Mouse (Mus musculus): ENCODE measurements at regions not wholly inside any gene's neighbourhood (a gene's known extent, or its start where the extent isn't known, plus 50 kb on each side); places are given as distances from the start of the nearest gene placed in this dataset.

DNA sequence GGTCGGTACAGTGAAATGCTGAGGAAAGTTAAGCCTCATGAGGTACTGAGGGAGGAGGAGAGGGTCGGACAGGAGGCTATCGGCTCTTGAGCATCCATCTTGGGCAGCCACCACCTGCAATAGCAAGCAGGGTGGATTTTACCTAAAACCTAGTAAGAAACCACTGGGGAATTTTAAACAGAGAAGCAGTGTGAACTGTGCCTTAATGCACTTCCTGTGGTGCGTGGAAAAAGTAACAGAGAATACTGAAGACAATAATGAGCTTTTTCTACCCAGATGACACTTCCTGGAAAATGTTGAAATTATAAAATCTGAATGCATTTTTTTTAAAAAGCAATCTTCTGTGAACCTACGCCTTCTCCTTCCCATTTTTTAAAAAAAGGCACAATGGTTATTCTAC is 67.1 kb upstream of the Sash1 start:
- no peak for DNase-seq (ENCODE audit: low read depth in 1 of 2, low spot score in 2 of 2)

GRCm38 (mm10) chr10:8951937-8952336 is 66.1 kb upstream of the Sash1 start:
- no peak for DNase-seq (ENCODE audit: low read depth in 1 of 2, low spot score in 2 of 2)

DNA sequence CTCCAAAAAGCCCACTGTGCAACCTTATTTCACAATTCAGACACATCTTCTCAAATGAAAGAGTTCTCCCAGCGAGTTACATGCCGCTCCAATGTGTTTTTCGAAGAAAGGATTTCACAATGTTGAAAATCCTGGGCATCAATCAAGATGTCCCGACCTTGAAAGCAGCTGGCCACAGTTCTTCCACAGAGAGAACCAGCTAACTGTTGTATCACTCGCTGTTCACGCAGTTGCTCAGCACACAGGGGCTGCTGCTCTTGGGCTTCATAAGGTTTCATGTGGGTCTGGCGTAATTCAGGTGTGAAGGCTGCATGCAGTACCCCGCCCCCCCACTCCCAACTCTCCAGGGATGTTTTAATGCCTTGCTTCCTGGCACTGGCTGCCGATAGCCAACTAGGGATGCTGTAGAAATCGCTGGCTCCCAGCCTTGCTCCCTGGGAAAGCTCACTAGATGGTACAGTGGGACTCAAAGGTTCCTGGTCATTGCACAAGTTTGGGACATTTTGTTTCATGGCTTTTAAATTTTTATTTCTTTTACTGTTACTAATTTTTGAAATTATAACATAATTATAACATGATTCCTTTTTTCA is 65.5 kb upstream of the Sash1 start:
- DNase-seq (ENCODE audit: low read depth in 1 of 2, low spot score in 2 of 2): no peak

DNA sequence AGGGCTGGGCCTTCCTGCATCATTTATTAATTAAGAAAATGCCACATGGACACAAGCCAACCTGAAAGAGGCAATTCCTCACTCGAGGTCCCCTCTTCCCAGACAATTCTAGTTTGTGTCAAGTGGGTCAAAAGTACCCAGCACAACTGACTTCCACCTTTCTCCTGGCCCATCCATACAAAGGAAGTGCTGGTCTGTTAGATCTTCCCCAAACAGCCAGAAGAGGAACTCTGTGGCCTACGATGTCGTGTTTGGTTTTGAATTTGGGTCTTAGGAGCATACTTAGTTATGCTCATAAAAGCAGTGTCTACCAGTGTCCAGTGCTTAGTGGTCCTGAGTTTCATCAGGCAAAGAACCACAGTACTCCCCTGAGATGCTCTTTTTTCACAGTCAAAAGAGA is 62.4 kb upstream of the Sash1 start:
- no peak for DNase-seq (ENCODE audit: low read depth in 1 of 2, low spot score in 2 of 2)

DNA sequence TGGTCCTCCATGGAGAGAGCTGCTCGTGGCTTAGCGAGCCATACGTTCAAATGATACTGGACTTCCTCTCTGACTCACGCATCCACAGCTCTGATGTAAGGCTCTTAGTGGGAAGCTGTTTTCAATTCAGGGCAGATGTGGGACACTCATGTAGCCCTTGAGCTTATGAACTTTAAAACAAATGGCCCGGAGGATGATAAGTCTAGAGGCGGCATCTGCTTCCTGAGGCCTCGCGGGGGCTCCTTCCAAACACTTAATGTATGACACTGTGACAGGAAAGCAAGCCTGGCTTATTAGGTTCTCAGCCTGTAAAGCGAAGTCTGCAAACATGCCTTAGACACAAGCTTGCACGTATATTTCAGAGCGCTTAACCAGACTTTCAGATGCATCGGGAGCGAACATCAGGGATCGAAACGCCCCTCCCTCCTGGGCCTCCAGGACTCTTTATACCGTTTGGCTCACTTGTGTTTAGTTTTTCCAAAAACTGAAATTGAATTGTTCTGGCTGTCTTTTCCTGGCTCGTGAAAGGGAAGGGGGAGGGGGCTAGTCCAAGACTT is 59.4 kb upstream of the Sash1 start:
- no peak for DNase-seq (ENCODE audit: low read depth in 1 of 2, low spot score in 2 of 2)

DNA sequence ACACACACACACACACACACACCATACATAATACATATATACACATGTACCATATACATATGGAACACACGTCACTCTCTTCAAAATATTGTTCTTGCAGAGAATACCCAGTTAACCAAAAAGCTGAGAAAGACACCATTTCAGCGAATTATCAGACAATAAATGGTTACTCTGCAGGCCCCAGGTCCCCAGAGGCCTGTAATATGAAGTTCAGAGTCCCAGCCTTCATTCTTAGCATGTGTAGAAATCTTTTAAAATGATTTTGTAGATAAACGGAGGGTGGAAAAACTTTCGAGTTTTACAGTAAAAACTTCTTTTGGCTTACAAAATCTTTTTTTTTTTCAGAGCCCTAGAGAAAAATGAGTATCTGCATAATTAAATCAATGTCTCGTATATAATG is 58.7 kb upstream of the Sash1 start:
- DNase-seq (ENCODE audit: low read depth in 1 of 2, low spot score in 2 of 2): no peak

DNA sequence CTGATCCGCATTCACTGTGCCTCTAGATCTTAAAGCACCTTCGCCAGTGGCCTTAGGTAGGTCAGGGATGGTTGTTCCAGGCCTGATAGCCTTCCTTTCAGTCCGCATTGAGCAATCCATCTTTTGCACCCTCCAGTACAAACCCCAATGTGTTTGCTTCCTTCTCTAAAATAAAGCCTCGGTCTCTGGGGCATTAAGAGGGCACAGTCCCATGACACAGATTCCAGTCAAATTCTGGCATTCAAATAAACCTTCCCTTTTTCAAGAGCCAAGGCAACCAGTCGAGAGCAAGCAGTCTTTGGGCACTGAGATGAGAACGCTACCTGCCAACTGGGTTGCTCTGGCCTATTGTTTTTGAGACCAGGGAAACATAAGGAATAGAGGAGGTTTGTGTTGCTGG is 57.8 kb upstream of the Sash1 start:
- no peak for DNase-seq (ENCODE audit: low read depth in 1 of 2, low spot score in 2 of 2)

DNA sequence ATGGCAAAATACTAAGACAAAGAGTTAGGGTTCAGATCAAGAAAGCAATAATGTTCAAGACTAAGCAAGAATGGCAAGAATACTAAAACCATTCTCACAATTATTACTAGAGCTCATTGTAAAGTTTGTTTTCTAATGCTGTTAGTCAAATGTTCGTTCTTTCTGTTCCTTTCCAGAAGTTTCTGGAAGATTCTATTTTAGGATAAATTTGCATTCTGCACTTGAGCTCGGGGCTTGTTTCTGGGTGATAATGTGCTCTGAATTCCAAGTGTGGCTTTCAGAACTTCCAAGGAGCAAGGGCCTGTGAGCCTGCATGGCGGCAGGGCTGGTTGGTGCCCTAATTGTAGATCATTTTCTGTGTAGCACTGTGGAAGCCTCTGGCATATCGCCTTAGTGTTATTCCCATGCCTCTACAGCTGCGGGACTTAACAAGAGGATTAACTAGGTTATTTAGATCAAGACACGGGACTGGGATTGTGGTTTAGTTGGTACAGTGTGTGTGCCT is 57.1 kb upstream of the Sash1 start:
- DNase-seq (ENCODE audit: low read depth in 1 of 2, low spot score in 2 of 2): no peak

DNA sequence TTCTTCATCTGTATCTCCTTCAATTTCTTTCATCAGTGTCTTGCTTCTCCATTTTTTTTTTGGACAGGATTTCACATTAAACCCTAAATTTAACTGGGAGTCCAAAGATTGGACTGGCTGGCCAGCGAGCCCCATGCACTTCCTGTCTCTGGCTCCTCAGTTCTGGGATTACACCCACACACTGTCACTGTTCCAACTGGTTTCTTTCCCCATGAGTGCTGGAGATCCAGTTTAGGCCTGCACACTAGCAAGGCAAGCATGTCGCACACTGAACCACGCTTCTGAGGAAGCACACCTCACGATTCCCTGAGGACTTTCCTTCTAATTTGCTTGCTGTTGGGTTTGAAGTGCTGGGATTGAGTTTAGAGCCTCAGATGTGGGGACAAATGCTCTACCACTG is 50.5 kb upstream of the Sash1 start:
- DNase-seq (ENCODE audit: low read depth in 1 of 2, low spot score in 2 of 2): no peak

Data from monocyte, adult 2 months (primary cell).